In the genomic region with DNA sequence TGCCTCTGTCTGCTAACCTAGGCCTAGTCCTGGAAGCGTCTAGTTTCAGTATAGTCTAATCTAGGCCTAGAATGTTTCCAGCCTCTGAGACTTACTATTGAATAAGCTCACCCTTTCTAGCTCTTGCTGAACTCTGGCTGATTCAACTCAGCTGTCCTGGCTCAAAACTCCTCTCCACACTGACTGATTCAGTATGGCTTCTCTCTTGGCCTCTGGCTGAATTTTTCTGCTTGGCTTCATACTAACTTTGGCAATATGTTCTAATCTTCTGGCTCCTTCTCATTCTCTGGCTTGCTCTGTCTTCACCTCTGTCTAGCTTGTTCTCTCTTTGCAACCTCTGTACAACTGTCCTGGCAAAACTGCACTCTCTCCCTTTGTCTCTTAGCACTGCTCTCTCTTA, we compare ENCODE assay signal across 12 mouse cellular contexts. TPM values are rescaled to one million over a fixed set of nuclear protein-coding genes. Genes with fewer than 3 reads are reported as not detected.
A peak's percentile ranks its signal among the peaks of the same experiment; 100 is the strongest.
DNase-seq lines count a peak whose midpoint lies in the region; ATAC-seq and TF ChIP-seq lines count a peak whose summit lies in the region.
"Had no signal": no experiment of that assay in that cellular context is flagged by ENCODE, and none has a peak within 500 bp of the region (broad histone marks: within the 10 kb centered on the region; RNA-seq: fewer than 3 reads in every experiment).

No protein-coding gene starts in this region.

- ATAC-seq in heart, embryonic 15.5 days (replicated peaks; ENCODE audit: insufficient number of reproducible peaks, insufficient read depth, low FRiP score, low read depth) = no peak

- no peaks in the 10 kb centered on the region for H3K9me3 ChIP-seq in heart, embryonic 15.5 days (replicated peaks)
- H3K9me3 ChIP-seq: limb, embryonic 12.5 days; megakaryocyte, embryonic 14.5 days had no signal

- H3K4me3 ChIP-seq in gastrocnemius, adult 2 months = no peak overlapping the region
- no peak overlapping the region for H3K4me3 ChIP-seq in heart, embryonic 15.5 days
- H3K4me3 ChIP-seq: erythroblast, embryonic 14.5 days; limb, embryonic 12.5 days; megakaryocyte, embryonic 14.5 days had no signal

- H3K36me3 ChIP-seq in heart, embryonic 15.5 days = peaks cover 5% of the 10 kb centered on the region; the same call in 1 of the 2 replicates

- H3K4me1 ChIP-seq in heart, embryonic 15.5 days (replicated peaks) = peaks cover 53% of the 10 kb centered on the region

- H3K27ac ChIP-seq in gastrocnemius, adult 2 months = peak overlapping the region; percentile 35; the same call in 1 of the 2 replicates
- peak overlapping the region; percentile 33; the same call in 1 of the 2 replicates for H3K27ac ChIP-seq in heart, embryonic 15.5 days
- H3K27ac ChIP-seq: limb, embryonic 12.5 days had no signal

- intact Hi-C loops in gastrocnemius, adult 2 months (cut with DNase I) = no loop called here
- intact Hi-C loops in gastrocnemius, postnatal 14 days (cut with DNase I; ENCODE audit: low total_unique reads) = no loop called here

- no peak overlapping the region for H3K4me2 ChIP-seq in heart, embryonic 15.5 days
- H3K4me2 ChIP-seq: limb, embryonic 12.5 days had no signal

- 88% methylated on average over 1 of the region's 1 CpGs for WGBS in heart, embryonic 15.5 days

- H3K9ac ChIP-seq in heart, embryonic 15.5 days = no peak overlapping the region
- H3K9ac ChIP-seq: limb, embryonic 12.5 days had no signal

- DNase-seq in gastrocnemius, adult 2 months = no peak
- DNase-seq in gastrocnemius, postnatal 14 days = no peak
- peak; percentile 65 for DNase-seq in kidney, postnatal 14 days
- no peak for DNase-seq in kidney, adult 18-20 months
- peak; percentile 61 for DNase-seq in skeletal muscle tissue, adult 2 months (ENCODE audit: low read depth, low spot score)
- DNase-seq in cerebellum, postnatal 25 days = no peak
- no peak for DNase-seq in adrenal gland, adult 18-20 months (ENCODE audit: low spot score in 2 of 2)
- DNase-seq: adrenal gland, postnatal 36 days had no signal

- no peak for TF ChIP-seq CTCF in gastrocnemius, adult 2 months (IDR thresholded peaks at IDR 0.05)

- H3K27me3 ChIP-seq in heart, embryonic 15.5 days = no peaks in the 10 kb centered on the region
- H3K27me3 ChIP-seq: limb, embryonic 12.5 days had no signal

RNA-seq across cellular contexts. Expression of gene Gramd4, which starts 35.7 kb away (rescaled TPM):
- total RNA-seq in gastrocnemius, adult 2 months (2021) = 10 to 100 TPM in 1 of 2 experiments, 1 to 10 TPM in 1; 5.8 to 11.4 TPM
- 1 to 10 TPM; 7.2 to 8.2 TPM for total RNA-seq in gastrocnemius, postnatal 14 days (2021)
- 16.9 and 19.5 TPM in 2 replicates for polyA plus RNA-seq in heart, embryonic 15.5 days (2015; fragmentation: Nextera tagmentation; extraction: Ambion mirVana)
- 10 to 100 TPM; 12.7 to 14.6 TPM for total RNA-seq in adrenal gland, adult 18-20 months (2021)

RNA-seq across cellular contexts. Expression of gene Celsr1, which starts 59.7 kb away (rescaled TPM):
- under 1 TPM; 0.13 to 0.28 TPM for total RNA-seq in gastrocnemius, adult 2 months (2021)
- under 1 TPM; 0.31 to 0.94 TPM for total RNA-seq in gastrocnemius, postnatal 14 days (2021)
- polyA plus RNA-seq in heart, embryonic 15.5 days (2015; fragmentation: Nextera tagmentation; extraction: Ambion mirVana) = 1.1 and 2.1 TPM in 2 replicates
- 1 to 10 TPM; 2.9 to 3.7 TPM for total RNA-seq in adrenal gland, adult 18-20 months (2021)

Comparison
In these comparisons a context has a peak if more than half of its experiments do, and no peak if none do; other contexts are left out.
1. DNase-seq: peak in kidney, postnatal 14 days (single experiment) and skeletal muscle tissue, adult 2 months (single experiment); none in gastrocnemius, adult 2 months (single experiment), gastrocnemius, postnatal 14 days (single experiment), kidney, adult 18-20 months (single experiment), cerebellum, postnatal 25 days (0 of 2) and adrenal gland, adult 18-20 months (0 of 2).